Mouse (Mus musculus): ENCODE data around the gene Olfr1287. TPM values are rescaled to one million over a fixed set of nuclear protein-coding genes. Genes with fewer than 3 reads are reported as not detected.

Gene Olfr1287
- polyA plus RNA-seq, 2 experiments, result not detected

- Histone ChIP-seq H3K36me3 (replicated peaks; ENCODE audit: control insufficient read depth, insufficient read depth, low read depth) (no peaks in the 10 kb centered on the region), H3K4me1 (replicated peaks; ENCODE audit: control insufficient read depth in 2 of 2, insufficient read depth in 2 of 2, low read length in 1 of 2) (no peaks in the 10 kb centered on the region), H3K9me3 (ENCODE audit: control insufficient read depth, low read length) (no peaks in the 10 kb centered on the region), H3K27me3 (ENCODE audit: control insufficient read depth, insufficient read depth, low read length) (no peaks in the 10 kb centered on the region), H3K4me2 (ENCODE audit: low read depth) (no peak within 1 kb of the TSS), H3K4me3 (ENCODE audit: insufficient read depth in 1 of 2, low read depth in 2 of 2, low read length in 2 of 2) (no peak within 1 kb of the TSS), H3K9ac (replicated peaks) (no peak within 1 kb of the TSS), H3K27ac (no peak within 1 kb of the TSS)
- 77% methylated on average over 3 of the region's 3 CpGs for WGBS (ENCODE audit: insufficient replicate concordance)
- DNase-seq (ENCODE audit: low read depth in 3 of 3, low spot score in 3 of 3) (no peak), ATAC-seq (ENCODE audit: insufficient read depth) (no peak)
- TF ChIP-seq CTCF (IDR thresholded peaks at IDR 0.05; ENCODE audit: low read depth) (no peak), EP300 (IDR thresholded peaks at IDR 0.05; ENCODE audit: low read depth) (no peak)
Measured at GRCm38 (mm10) chr2:111496880-111497279, 47.9 kb downstream of the Olfr1287 start, which contains the start of gene Olfr1291-ps1. TSS of gene Olfr1291-ps1 (plus strand) at chr2:111497180.

Other genes starting within 250 kb of the Olfr1287 start
- not detected in 2 replicates for gene 4930430A15Rik, start 219.5 kb upstream of the Olfr1287 start, polyA plus RNA-seq (2012; rRNA removed)
- not detected in 2 replicates for gene 4930430A15Rik, start 219.5 kb upstream of the Olfr1287 start, polyA plus RNA-seq (2014; fragmentation: Nextera tagmentation; extraction: Ambion mirVana)
- gene Olfr1275, start 213.9 kb upstream of the Olfr1287 start, polyA plus RNA-seq (2012; rRNA removed), result not detected in 2 replicates
- gene Olfr1275, start 213.9 kb upstream of the Olfr1287 start, polyA plus RNA-seq (2014; fragmentation: Nextera tagmentation; extraction: Ambion mirVana), result not detected in 2 replicates
- not detected in 2 replicates for gene Olfr1276, start 194.6 kb upstream of the Olfr1287 start, polyA plus RNA-seq (2012; rRNA removed)
- not detected in 2 replicates for gene Olfr1276, start 194.6 kb upstream of the Olfr1287 start, polyA plus RNA-seq (2014; fragmentation: Nextera tagmentation; extraction: Ambion mirVana)
- gene Olfr1277, start 175.0 kb upstream of the Olfr1287 start, polyA plus RNA-seq (2012; rRNA removed), result not detected in 2 replicates
- gene Olfr1277, start 175.0 kb upstream of the Olfr1287 start, polyA plus RNA-seq (2014; fragmentation: Nextera tagmentation; extraction: Ambion mirVana), result not detected in 2 replicates
- gene Olfr1278, start 159.0 kb upstream of the Olfr1287 start, polyA plus RNA-seq (2012; rRNA removed), result not detected in 2 replicates
- gene Olfr1278, start 159.0 kb upstream of the Olfr1287 start, polyA plus RNA-seq (2014; fragmentation: Nextera tagmentation; extraction: Ambion mirVana), result not detected in 2 replicates
- not detected in 2 replicates for gene Olfr1279, start 148.5 kb upstream of the Olfr1287 start, polyA plus RNA-seq (2012; rRNA removed)
- gene Olfr1279, start 148.5 kb upstream of the Olfr1287 start, polyA plus RNA-seq (2014; fragmentation: Nextera tagmentation; extraction: Ambion mirVana), result not detected in 2 replicates
- not detected in 2 replicates for gene Olfr1280, start 135.1 kb upstream of the Olfr1287 start, polyA plus RNA-seq (2012; rRNA removed)
- not detected in 2 replicates for gene Olfr1280, start 135.1 kb upstream of the Olfr1287 start, polyA plus RNA-seq (2014; fragmentation: Nextera tagmentation; extraction: Ambion mirVana)
- gene Olfr1281, start 122.6 kb upstream of the Olfr1287 start, polyA plus RNA-seq (2012; rRNA removed), result not detected in 2 replicates
- gene Olfr1281, start 122.6 kb upstream of the Olfr1287 start, polyA plus RNA-seq (2014; fragmentation: Nextera tagmentation; extraction: Ambion mirVana), result not detected in 2 replicates
- not detected in 2 replicates for gene Olfr1282, start 113.1 kb upstream of the Olfr1287 start, polyA plus RNA-seq (2012; rRNA removed)
- gene Olfr1282, start 113.1 kb upstream of the Olfr1287 start, polyA plus RNA-seq (2014; fragmentation: Nextera tagmentation; extraction: Ambion mirVana), result not detected in 2 replicates
- not detected in 2 replicates for gene Olfr1283, start 82.4 kb upstream of the Olfr1287 start, polyA plus RNA-seq (2012; rRNA removed)
- gene Olfr1283, start 82.4 kb upstream of the Olfr1287 start, polyA plus RNA-seq (2014; fragmentation: Nextera tagmentation; extraction: Ambion mirVana), result not detected in 2 replicates
- not detected in 2 replicates for gene Olfr1284, start 73.6 kb upstream of the Olfr1287 start, polyA plus RNA-seq (2012; rRNA removed)
- gene Olfr1284, start 73.6 kb upstream of the Olfr1287 start, polyA plus RNA-seq (2014; fragmentation: Nextera tagmentation; extraction: Ambion mirVana), result not detected in 2 replicates
- gene Olfr1286, start 26.0 kb upstream of the Olfr1287 start, polyA plus RNA-seq (2012; rRNA removed), result not detected in 2 replicates
- gene Olfr1286, start 26.0 kb upstream of the Olfr1287 start, polyA plus RNA-seq (2014; fragmentation: Nextera tagmentation; extraction: Ambion mirVana), result not detected in 2 replicates
- gene Olfr1288, start 25.0 kb downstream of the Olfr1287 start, polyA plus RNA-seq (2012; rRNA removed), result not detected in 2 replicates
- not detected in 2 replicates for gene Olfr1288, start 25.0 kb downstream of the Olfr1287 start, polyA plus RNA-seq (2014; fragmentation: Nextera tagmentation; extraction: Ambion mirVana)
- gene Olfr1289, start 31.7 kb downstream of the Olfr1287 start, polyA plus RNA-seq (2012; rRNA removed), result not detected in 2 replicates
- gene Olfr1289, start 31.7 kb downstream of the Olfr1287 start, polyA plus RNA-seq (2014; fragmentation: Nextera tagmentation; extraction: Ambion mirVana), result not detected in 2 replicates
- not detected in 2 replicates for gene Olfr1290, start 44.7 kb downstream of the Olfr1287 start, polyA plus RNA-seq (2012; rRNA removed)
- gene Olfr1290, start 44.7 kb downstream of the Olfr1287 start, polyA plus RNA-seq (2014; fragmentation: Nextera tagmentation; extraction: Ambion mirVana), result not detected in 2 replicates
- not detected in 2 replicates for gene Olfr1291-ps1, start 48.0 kb downstream of the Olfr1287 start, polyA plus RNA-seq (2012; rRNA removed)
- gene Olfr1291-ps1, start 48.0 kb downstream of the Olfr1287 start, polyA plus RNA-seq (2014; fragmentation: Nextera tagmentation; extraction: Ambion mirVana), result not detected in 2 replicates
- not detected in 2 replicates for gene Olfr1293-ps, start 76.1 kb downstream of the Olfr1287 start, polyA plus RNA-seq (2012; rRNA removed)
- gene Olfr1293-ps, start 76.1 kb downstream of the Olfr1287 start, polyA plus RNA-seq (2014; fragmentation: Nextera tagmentation; extraction: Ambion mirVana), result not detected in 2 replicates
- gene Olfr1294, start 91.1 kb downstream of the Olfr1287 start, polyA plus RNA-seq (2012; rRNA removed), result not detected in 2 replicates
- gene Olfr1294, start 91.1 kb downstream of the Olfr1287 start, polyA plus RNA-seq (2014; fragmentation: Nextera tagmentation; extraction: Ambion mirVana), result not detected in 2 replicates
- not detected in 2 replicates for gene Olfr1295, start 120.5 kb downstream of the Olfr1287 start, polyA plus RNA-seq (2012; rRNA removed)
- gene Olfr1295, start 120.5 kb downstream of the Olfr1287 start, polyA plus RNA-seq (2014; fragmentation: Nextera tagmentation; extraction: Ambion mirVana), result not detected in 2 replicates
- gene Olfr1297, start 177.4 kb downstream of the Olfr1287 start, polyA plus RNA-seq (2012; rRNA removed), result not detected in 2 replicates
- not detected in 2 replicates for gene Olfr1297, start 177.4 kb downstream of the Olfr1287 start, polyA plus RNA-seq (2014; fragmentation: Nextera tagmentation; extraction: Ambion mirVana)
- gene Olfr1298, start 200.1 kb downstream of the Olfr1287 start, polyA plus RNA-seq (2012; rRNA removed), result not detected in 2 replicates
- gene Olfr1298, start 200.1 kb downstream of the Olfr1287 start, polyA plus RNA-seq (2014; fragmentation: Nextera tagmentation; extraction: Ambion mirVana), result not detected in 2 replicates
- gene Olfr1299, start 212.3 kb downstream of the Olfr1287 start, polyA plus RNA-seq (2012; rRNA removed), result not detected in 2 replicates
- not detected in 2 replicates for gene Olfr1299, start 212.3 kb downstream of the Olfr1287 start, polyA plus RNA-seq (2014; fragmentation: Nextera tagmentation; extraction: Ambion mirVana)

All from liver, embryonic 14.5 days (tissue).